Mouse (Mus musculus) lung, adult 2 months (tissue): ENCODE measurements around the gene Otulinl.

Experiments
- CTCF ChIP-seq: fragments of 200-500 bp; IDR thresholded peaks from 2 replicates; pipeline ENCODE4 v1.5.1; 2011; ENCODE audit warnings: mild to moderate bottlenecking, low read length, control low read depth; ENCODE audit not compliant: insufficient read depth
- POLR2A ChIP-seq: fragments of 200-500 bp; IDR thresholded peaks from 2 replicates; pipeline ENCODE4 v1.6.1; 2011; ENCODE audit warnings: low read depth, mild to moderate bottlenecking, control low read depth, low read length, borderline replicate concordance; ENCODE audit errors: extremely low read depth

DNA sequence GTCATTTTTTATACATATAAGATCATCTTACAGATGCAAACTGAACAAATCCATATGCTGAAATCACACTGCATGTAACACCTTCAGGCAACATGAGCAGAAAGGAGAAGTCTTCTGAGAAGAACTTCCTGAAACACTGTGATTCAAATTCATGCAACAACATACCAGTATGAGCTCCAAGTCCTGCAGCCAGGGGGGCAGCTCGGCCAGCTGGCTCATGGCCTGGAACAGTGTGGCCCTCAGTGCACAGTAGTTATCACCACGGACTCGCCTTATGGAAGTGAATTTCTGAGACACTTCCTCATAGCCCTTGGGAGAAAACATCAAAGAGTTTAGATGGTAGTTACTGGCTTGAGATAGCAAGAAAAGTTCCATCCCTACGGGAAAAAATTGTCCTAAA lies 65.2 kb downstream of the Otulinl start:
- TF ChIP-seq POLR2A, result no peak
- no peak for TF ChIP-seq CTCF
